Mouse (Mus musculus) midbrain, embryonic 16.5 days (tissue): ENCODE data around the gene Mastl. TPM values are rescaled to one million over a fixed set of nuclear protein-coding genes. Genes with fewer than 3 reads are reported as not detected.

ENCODE experiments used
- ATAC-seq: fragments of 200-750 bp; cut with Nextera tagmentation; 2 replicates; pipeline ENCODE4 v1.8.0; 2017; ENCODE audit warnings: moderate TSS enrichment
- H3K27ac ChIP-seq: fragments of 300-500 bp; sonication (generic); 2 replicates; pipeline ENCODE4 v1.5.1; 2014; ENCODE audit warnings: mild to moderate bottlenecking, low read length, mixed read lengths
- H3K27me3 ChIP-seq: fragments of 300-500 bp; sonication (generic); 2 replicates; pipeline ENCODE4 v1.6.1; 2014; ENCODE audit warnings: low read depth, low read length, mixed read lengths; ENCODE audit not compliant: control insufficient read depth, insufficient read depth
- H3K36me3 ChIP-seq: fragments of 300-500 bp; sonication (generic); 2 replicates; pipeline ENCODE4 v1.6.1; 2014; ENCODE audit warnings: mild to moderate bottlenecking, low read length, moderate library complexity, mixed read lengths; ENCODE audit not compliant: control insufficient read depth, insufficient read depth
- H3K4me1 ChIP-seq: fragments of 300-500 bp; sonication (generic); 2 replicates; pipeline ENCODE4 v1.6.1; 2014; ENCODE audit warnings: mild to moderate bottlenecking, low read length, mixed read lengths; ENCODE audit not compliant: control insufficient read depth, insufficient read depth
- H3K4me2 ChIP-seq: fragments of 300-500 bp; sonication (generic); 2 replicates; pipeline ENCODE4 v1.6.1; 2014; ENCODE audit warnings: mild to moderate bottlenecking, low read length, mixed read lengths
- H3K4me3 ChIP-seq: fragments of 300-500 bp; sonication (generic); 2 replicates; pipeline ENCODE4 v1.5.1; 2014; ENCODE audit warnings: low read depth, mild to moderate bottlenecking, low read length, moderate library complexity, mixed read lengths
- H3K9ac ChIP-seq: fragments of 300-500 bp; sonication (generic); 2 replicates; pipeline ENCODE4 v1.6.1; 2014; ENCODE audit warnings: low read depth, low read length, mixed read lengths
- H3K9me3 ChIP-seq: fragments of 300-500 bp; sonication (generic); replicated peaks from 2 replicates; pipeline ENCODE4 v1.6.1; 2014; ENCODE audit warnings: mild to moderate bottlenecking, low read length, mixed read lengths; ENCODE audit not compliant: control insufficient read depth, poor library complexity, severe bottlenecking
- WGBS: fragments of 180-500 bp; shearing (Covaris S2); extraction: QIAGEN DNeasy Blood & Tissue Kit; methylation state at CpG from one replicate; pipeline ENCODE4 v1.1.7; 2014; 5-methylcytosine and 5-hydroxymethylcytosine counted together
- polyA plus RNA-seq: library from polyadenylated mRNA; unstranded; fragments of >200 nt; fragmentation: Nextera tagmentation; extraction: Ambion mirVana; gene quantifications from 2 replicates; pipeline ENCODE4 v1.2.1, GENCODE M21; 2015

The Mastl gene
- polyA plus RNA-seq, 1 experiment from 2014 or later: 1.8 TPM

GRCm38 (mm10) chr2:23102266-23102665 is 53.6 kb downstream of the Mastl start:
- Histone ChIP-seq H3K36me3 (peaks cover 13% of the 10 kb centered on the region), H3K4me1 (no peaks in the 10 kb centered on the region), H3K9me3 (no peaks in the 10 kb centered on the region), H3K27ac (no peak overlapping the region), H3K27me3 (no peaks in the 10 kb centered on the region), H3K4me3 (no peak overlapping the region), H3K4me2 (no peak overlapping the region), H3K9ac (no peak overlapping the region)
- no peak for ATAC-seq

- no peak overlapping the region for H3K9ac ChIP-seq
- no peak overlapping the region for H3K4me2 ChIP-seq
- ATAC-seq: no peak
- no peak overlapping the region for H3K27ac ChIP-seq
- no peaks in the 10 kb centered on the region for H3K27me3 ChIP-seq
- no peaks in the 10 kb centered on the region for H3K4me1 ChIP-seq
- peaks cover 29% of the 10 kb centered on the region for H3K36me3 ChIP-seq
- H3K4me3 ChIP-seq: no peak overlapping the region
- no peaks in the 10 kb centered on the region for H3K9me3 ChIP-seq
Observed at GRCm38 (mm10) chr2:23097028-23097427, 58.8 kb downstream of the Mastl start.

GRCm38 (mm10) chr2:23092216-23092615 is 63.6 kb downstream of the Mastl start:
- Histone ChIP-seq H3K4me3 (no peak overlapping the region), H3K4me1 (no peaks in the 10 kb centered on the region), H3K9ac (no peak overlapping the region), H3K36me3 (peaks cover 43% of the 10 kb centered on the region), H3K4me2 (no peak overlapping the region), H3K9me3 (no peaks in the 10 kb centered on the region), H3K27me3 (no peaks in the 10 kb centered on the region), H3K27ac (no peak overlapping the region)
- ATAC-seq: no peak
- WGBS: 52% methylated on average over 5 of the region's 5 CpGs

GRCm38 (mm10) chr2:23084540-23084939 is 71.3 kb downstream of the Mastl start:
- Histone ChIP-seq H3K9me3 (no peaks in the 10 kb centered on the region), H3K36me3 (peaks cover 19% of the 10 kb centered on the region; the same call in 1 of the 2 replicates), H3K27ac (no peak overlapping the region), H3K4me3 (no peak overlapping the region), H3K27me3 (no peaks in the 10 kb centered on the region), H3K4me1 (no peaks in the 10 kb centered on the region), H3K4me2 (no peak overlapping the region), H3K9ac (no peak overlapping the region)
- no peak for ATAC-seq
- WGBS: 96% methylated on average over 8 of the region's 8 CpGs

GRCm38 (mm10) chr2:23078588-23078987 is 77.2 kb downstream of the Mastl start:
- no peaks in the 10 kb centered on the region for H3K4me1 ChIP-seq
- H3K9ac ChIP-seq: no peak overlapping the region
- no peaks in the 10 kb centered on the region for H3K27me3 ChIP-seq
- no peak for ATAC-seq
- no peak overlapping the region for H3K4me3 ChIP-seq
- peaks cover 19% of the 10 kb centered on the region for H3K36me3 ChIP-seq
- H3K27ac ChIP-seq: no peak overlapping the region
- no peak overlapping the region for H3K4me2 ChIP-seq
- no peaks in the 10 kb centered on the region for H3K9me3 ChIP-seq
- 98% methylated on average over 2 of the region's 2 CpGs for WGBS

- H3K4me3 ChIP-seq: no peak overlapping the region
- H3K4me2 ChIP-seq: no peak overlapping the region
- no peaks in the 10 kb centered on the region for H3K4me1 ChIP-seq
- H3K9me3 ChIP-seq: no peaks in the 10 kb centered on the region
- H3K27ac ChIP-seq: no peak overlapping the region
- 93% methylated on average over 5 of the region's 5 CpGs for WGBS
- no peaks in the 10 kb centered on the region for H3K27me3 ChIP-seq
- ATAC-seq: no peak
- no peak overlapping the region for H3K9ac ChIP-seq
- peaks cover 17% of the 10 kb centered on the region for H3K36me3 ChIP-seq
Observed at GRCm38 (mm10) chr2:23077693-23078092, 78.1 kb downstream of the Mastl start.

GRCm38 (mm10) chr2:23076783-23077182 is 79.0 kb downstream of the Mastl start:
- H3K4me2 ChIP-seq: no peak overlapping the region
- no peaks in the 10 kb centered on the region for H3K9me3 ChIP-seq
- no peak overlapping the region for H3K27ac ChIP-seq
- H3K36me3 ChIP-seq: peaks cover 17% of the 10 kb centered on the region
- no peak overlapping the region for H3K4me3 ChIP-seq
- H3K27me3 ChIP-seq: no peaks in the 10 kb centered on the region
- peaks cover 2% of the 10 kb centered on the region; the same call in 1 of the 2 replicates for H3K4me1 ChIP-seq
- no peak for ATAC-seq
- no peak overlapping the region for H3K9ac ChIP-seq

- Histone ChIP-seq H3K27me3 (no peaks in the 10 kb centered on the region), H3K36me3 (peaks cover 14% of the 10 kb centered on the region), H3K9ac (no peak overlapping the region), H3K4me3 (no peak overlapping the region), H3K27ac (no peak overlapping the region), H3K4me2 (no peak overlapping the region), H3K4me1 (peaks cover 6% of the 10 kb centered on the region; the same call in 1 of the 2 replicates), H3K9me3 (no peaks in the 10 kb centered on the region)
- no peak for ATAC-seq
Observed at GRCm38 (mm10) chr2:23075846-23076245, 80.0 kb downstream of the Mastl start.

GRCm38 (mm10) chr2:23071406-23071805 is 84.4 kb downstream of the Mastl start:
- no peak overlapping the region for H3K9ac ChIP-seq
- no peaks in the 10 kb centered on the region for H3K27me3 ChIP-seq
- no peak for ATAC-seq
- H3K9me3 ChIP-seq: no peaks in the 10 kb centered on the region
- H3K36me3 ChIP-seq: peaks cover 2% of the 10 kb centered on the region
- H3K4me3 ChIP-seq: no peak overlapping the region
- H3K27ac ChIP-seq: no peak overlapping the region
- WGBS: 85% methylated on average over 1 of the region's 1 CpGs
- H3K4me1 ChIP-seq: peaks cover 17% of the 10 kb centered on the region
- H3K4me2 ChIP-seq: no peak overlapping the region

- 94% methylated on average over 2 of the region's 2 CpGs for WGBS
- Histone ChIP-seq H3K9ac (no peak overlapping the region), H3K4me3 (no peak overlapping the region), H3K36me3 (no peaks in the 10 kb centered on the region), H3K27ac (no peak overlapping the region), H3K4me2 (no peak overlapping the region), H3K27me3 (no peaks in the 10 kb centered on the region), H3K4me1 (peaks cover 17% of the 10 kb centered on the region), H3K9me3 (no peaks in the 10 kb centered on the region)
- no peak for ATAC-seq
Observed at GRCm38 (mm10) chr2:23070491-23070890, 85.3 kb downstream of the Mastl start.
